Mouse (Mus musculus): ENCODE data around the gene Calhm4.
"Not testable (repeated sequence)": the region's sequence is repeated elsewhere in the genome, so short reads cannot be mapped to it uniquely, and the experiment has no call there.

Calhm4 gene

DNA sequence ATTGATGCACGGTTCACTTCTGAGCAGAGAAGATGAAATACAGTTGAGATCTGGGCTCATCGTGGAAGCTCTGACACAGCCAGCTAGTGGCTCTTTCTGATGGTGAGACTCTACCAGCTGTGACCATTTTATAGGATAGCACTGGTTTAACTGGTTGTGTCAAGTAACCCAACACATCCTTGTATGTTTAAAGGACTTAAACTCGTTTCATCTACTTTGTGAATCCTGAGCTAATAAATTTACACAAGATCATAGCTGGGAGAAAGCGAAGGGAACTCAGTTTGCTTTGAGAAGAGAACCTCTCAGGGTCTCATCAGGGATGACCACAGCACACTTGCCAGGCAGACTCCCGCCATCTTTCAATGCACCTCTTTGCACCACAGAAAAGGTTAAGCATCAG, at the start of gene Calhm4:
Gene Calhm4 (minus strand): TSS at position 101 of the 400 bp plus-strand sequence.
- no peak for DNase-seq

DNA sequence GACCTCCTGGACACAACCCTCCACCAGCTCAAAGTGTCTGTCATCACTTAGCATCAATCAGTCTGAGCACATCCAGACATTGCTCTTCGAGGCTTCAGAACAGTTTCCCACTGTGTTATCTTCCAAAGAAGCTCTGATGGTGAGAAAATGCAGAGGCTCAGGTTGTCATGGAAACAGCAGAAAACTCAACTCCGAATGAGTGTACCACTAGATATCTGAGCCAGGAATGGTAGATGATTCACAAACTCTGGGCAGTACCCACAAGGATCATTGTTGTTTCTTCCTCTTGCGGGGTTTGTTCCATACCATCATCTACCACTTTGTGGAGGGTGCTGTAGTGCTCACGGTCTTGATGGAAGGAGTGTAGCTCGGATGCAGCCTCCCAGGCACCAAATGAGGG, 47.8 kb upstream of the Calhm4 start:
- DNase-seq, result no peak

DNA sequence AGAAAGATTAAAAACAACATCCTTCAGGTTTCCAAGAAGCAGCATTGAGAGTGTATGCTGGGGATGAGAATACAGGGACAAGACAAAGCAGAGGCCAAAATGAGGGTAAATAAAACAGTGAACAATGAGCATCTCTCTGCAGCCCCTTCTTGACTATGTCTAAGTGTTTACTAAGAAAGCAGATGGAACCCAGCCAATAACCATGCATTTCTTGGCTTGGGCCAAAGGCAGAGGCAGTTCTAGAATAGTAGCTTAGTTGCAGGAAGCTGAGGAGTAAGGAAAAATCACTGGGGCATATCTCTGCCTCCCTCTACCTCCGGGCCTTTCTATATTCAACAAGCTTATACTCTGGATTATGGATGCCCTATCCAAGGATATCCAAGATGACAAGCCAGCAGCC, 46.4 kb upstream of the Calhm4 start:
- DNase-seq, result no peak

DNA sequence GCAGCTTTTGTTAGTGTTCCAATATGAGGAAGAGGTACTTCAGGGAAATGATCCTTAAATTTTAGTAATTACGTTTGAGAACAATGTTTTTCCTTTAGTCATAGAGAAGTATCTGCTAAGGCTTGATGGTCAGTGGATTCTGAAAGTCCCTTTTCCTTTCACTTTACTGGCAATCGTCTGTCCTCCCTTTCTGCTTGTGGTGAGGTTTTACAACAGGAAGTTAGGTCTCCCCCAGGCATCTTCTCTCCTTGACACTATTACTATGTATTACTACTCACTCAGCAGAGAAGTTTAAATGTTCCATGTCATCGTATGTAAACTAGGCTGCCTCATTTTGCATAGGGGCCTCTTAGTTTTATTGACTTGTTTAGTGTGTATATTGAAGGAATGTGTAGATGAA, 45.4 kb upstream of the Calhm4 start:
- no peak for DNase-seq

GRCm38 (mm10) chr10:34088515-34088914, 44.4 kb upstream of the Calhm4 start:
- DNase-seq, result no peak

GRCm38 (mm10) chr10:34086514-34086913, 42.4 kb upstream of the Calhm4 start:
- DNase-seq, result no peak

GRCm38 (mm10) chr10:34074522-34075200, 30.6 kb upstream of the Calhm4 start:
- no peak for DNase-seq

DNA sequence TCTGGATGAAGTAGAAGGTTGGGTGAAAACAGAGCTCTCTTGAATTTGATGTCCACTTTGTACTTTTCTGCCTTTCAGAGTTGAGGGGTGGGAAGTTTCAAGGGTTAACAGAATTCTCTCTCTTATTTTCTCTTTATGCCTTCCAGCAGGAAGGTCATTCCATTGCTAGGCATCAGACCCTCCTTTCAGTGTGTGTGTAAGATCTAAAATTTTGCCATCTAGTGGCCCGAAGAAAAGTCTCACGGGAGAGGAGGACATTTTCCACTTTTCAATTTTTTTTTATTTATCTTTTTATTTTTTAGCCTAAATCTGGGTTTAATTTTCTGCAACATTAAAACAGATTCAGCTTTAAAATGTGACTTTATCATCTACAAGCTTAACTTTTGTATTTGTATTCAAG, 27.5 kb upstream of the Calhm4 start:
- no peak for DNase-seq

GRCm38 (mm10) chr10:34070999-34071492, 26.9 kb upstream of the Calhm4 start:
- DNase-seq, result no peak

- DNase-seq, result no peak
Observed at GRCm38 (mm10) chr10:34069606-34070005, 25.5 kb upstream of the Calhm4 start.

- no peak for DNase-seq
Observed at GRCm38 (mm10) chr10:34066591-34066990, 22.5 kb upstream of the Calhm4 start.

- no peak for DNase-seq
Observed at GRCm38 (mm10) chr10:34053987-34054386, 9.9 kb upstream of the Calhm4 start.

- DNase-seq, result no peak
Observed at GRCm38 (mm10) chr10:34037401-34037800, 6.7 kb downstream of the Calhm4 start, which contains the start of gene Trappc3l. TSS of gene Trappc3l (plus strand) at chr10:34037597.

DNA sequence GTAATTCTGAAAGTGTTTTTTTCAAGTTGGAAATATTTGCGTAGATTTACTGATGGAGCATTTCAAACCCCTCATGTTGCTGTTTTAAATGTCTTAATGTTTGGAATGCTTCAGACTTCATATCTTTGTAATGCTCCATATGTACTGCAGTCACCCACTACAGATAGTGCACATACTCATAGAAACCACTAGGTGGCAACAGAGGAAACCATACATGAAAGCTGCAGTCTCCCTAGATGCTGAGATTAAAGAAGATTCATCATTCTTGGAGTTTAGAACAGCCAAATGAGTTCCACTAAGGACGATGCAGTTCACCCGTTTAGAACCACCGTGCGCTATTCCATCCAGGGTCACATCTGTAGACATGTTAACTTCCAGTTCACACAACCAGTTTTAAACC, 7.5 kb downstream of the Calhm4 start:
- DNase-seq, result no peak

GRCm38 (mm10) chr10:34033630-34034305, 10.3 kb downstream of the Calhm4 start:
- peak; percentile 32 for DNase-seq

- no peak for DNase-seq
Observed at GRCm38 (mm10) chr10:34030322-34030721, 13.8 kb downstream of the Calhm4 start.

DNA sequence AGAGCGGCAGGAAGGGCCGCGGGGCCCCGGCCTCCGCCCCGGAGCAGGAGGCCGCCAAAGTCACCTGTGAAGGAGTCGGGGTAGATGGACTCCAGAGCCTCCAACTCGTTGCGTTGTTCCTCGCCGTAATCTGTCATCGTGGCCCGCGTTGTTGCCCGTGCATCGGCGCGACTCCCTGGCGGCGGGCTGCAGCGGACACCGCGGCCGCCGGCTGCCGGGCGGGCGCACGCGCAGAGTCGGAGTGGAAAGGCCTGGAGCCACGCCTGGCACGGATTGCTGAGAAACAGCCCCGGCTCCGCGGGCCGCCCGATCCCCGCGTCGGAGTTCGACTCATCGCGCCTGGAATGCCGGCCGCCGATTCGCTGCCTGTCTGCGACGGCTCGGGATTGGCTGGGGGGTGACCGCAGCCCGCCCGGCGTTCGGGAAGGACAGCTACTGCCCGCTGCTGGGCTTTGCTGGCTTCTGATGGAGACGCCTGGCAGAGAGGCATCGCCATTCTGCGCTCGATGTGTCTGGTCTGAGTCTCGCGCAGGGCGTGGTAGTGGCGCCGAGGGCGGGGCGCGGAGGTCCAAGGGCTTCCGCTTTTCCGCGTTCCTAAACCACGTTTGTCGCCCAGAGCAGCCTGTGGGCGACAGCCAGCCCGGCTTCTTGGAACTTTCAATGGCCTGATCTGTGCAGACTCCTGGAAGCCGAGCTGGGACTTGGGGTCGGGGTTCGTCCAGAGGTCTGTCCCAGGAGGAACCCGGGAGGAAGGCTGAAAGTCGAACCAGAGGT, 24.6 kb downstream of the Calhm4 start, which contains the start of gene Rwdd1:
Gene Rwdd1 (minus strand): TSS at position 323 of the 774 bp plus-strand sequence.
- peak; percentile 99 for DNase-seq

DNA sequence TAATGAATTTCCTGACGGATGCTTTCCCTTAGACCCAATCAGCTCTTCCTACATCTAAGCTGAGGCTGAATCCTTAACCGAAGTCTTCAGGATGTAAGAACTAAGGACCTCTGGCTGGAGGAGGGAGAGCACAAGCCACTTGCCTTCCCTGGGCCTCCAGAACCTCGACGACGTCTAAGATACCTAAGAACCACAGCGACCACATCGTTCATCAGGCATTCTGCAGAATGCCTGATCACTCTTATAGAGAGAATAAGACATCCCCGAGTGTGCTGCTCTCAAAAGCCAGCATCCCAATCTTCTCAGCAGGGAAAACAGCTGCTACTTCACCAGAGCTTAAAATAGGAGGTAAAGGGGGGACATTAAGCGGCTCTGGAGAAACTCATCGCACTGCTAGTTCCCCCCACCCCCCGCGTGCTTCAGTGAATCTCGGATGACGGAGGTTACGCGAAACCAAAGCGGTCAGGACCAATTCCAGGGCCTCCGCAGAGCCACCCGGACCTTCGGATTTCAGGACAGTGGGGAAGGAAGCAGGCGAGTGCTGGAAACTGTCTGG, 25.3 kb downstream of the Calhm4 start:
- no peak for DNase-seq

DNA sequence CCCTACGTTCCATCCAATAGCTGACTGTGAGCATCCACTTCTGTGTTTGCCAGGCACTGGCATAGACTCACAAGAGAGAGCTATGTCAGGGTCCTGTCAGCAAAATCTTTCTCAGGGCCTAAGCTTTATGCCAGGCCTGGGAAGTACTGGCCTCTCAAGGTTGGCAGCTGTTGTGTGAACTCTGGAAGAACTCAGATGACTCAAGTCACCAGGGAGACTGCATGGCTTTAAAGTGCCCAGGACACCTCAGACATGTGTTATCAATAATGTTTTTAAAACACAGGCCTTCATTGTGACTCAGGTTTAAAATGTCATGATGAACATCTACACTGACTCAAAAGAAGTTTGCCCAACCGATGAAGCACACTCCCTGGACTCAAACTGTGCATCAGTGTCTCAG, 30.9 kb downstream of the Calhm4 start:
- no peak for DNase-seq

GRCm38 (mm10) chr10:34012581-34012980, 31.5 kb downstream of the Calhm4 start:
- no peak for DNase-seq

DNA sequence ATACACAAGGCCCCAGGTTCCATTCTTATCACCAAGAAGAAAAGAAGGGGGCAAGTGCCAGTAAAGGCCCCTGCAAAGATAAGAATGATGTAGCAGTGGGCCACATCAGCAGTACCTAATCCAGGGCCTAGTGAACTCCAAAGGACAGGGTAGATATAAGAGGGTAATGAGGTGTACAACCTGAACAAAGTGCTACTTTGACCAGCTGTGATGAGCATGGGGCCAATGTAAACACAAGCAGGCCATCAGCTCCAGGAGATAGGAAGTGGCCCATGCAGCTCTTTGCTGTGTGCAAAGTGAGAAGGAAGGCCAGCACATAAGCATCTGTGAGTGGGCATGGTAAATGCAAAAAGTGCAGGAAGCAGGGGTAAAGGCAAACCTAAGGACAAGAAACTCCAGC, 45.7 kb downstream of the Calhm4 start:
- no peak for DNase-seq

DNA sequence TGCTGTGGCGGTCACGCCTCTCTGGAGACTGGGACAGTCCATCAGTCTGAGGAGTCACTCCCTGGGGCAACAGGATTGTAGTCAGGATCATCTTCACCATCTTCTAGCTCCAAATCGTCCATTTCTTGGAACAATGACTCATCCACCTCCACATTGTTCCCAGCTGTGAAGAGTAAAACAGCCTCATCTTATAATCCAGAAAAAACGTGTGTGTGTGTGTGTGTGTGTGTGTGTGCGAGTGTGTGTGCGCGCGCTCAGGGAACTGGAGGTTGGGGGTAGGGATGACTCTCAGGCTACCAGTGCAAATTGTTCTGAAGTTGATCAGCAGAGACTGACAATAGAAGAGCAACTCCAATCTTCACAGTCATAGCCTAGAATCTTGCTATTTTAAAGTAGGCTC, 47.4 kb downstream of the Calhm4 start:
- DNase-seq, result not testable (repeated sequence)

Measured in cerebellum, adult 9-11 months (tissue).